Mouse (Mus musculus): ENCODE results near the gene Exoc8. TPM values are rescaled to one million over a fixed set of nuclear protein-coding genes. Genes with fewer than 3 reads are reported as not detected.

The Exoc8 gene
- polyA plus RNA-seq, 1 experiment from 2014 or later, result 11.9 TPM

Other genes with a start within 250 kb of the Exoc8 start
- 29.1 and 33.1 TPM in 2 replicates for gene 2310022B05Rik, start 234.3 kb downstream of the Exoc8 start, polyA plus RNA-seq (2016; fragmentation: Nextera tagmentation; extraction: Ambion mirVana)
- gene Ttc13, start 175.7 kb downstream of the Exoc8 start, polyA plus RNA-seq (2016; fragmentation: Nextera tagmentation; extraction: Ambion mirVana), result 51.4 and 52.0 TPM in 2 replicates
- gene Arv1, start 175.6 kb downstream of the Exoc8 start, polyA plus RNA-seq (2016; fragmentation: Nextera tagmentation; extraction: Ambion mirVana), result 29.2 and 34.2 TPM in 2 replicates
- gene Fam89a, start 145.9 kb downstream of the Exoc8 start, polyA plus RNA-seq (2016; fragmentation: Nextera tagmentation; extraction: Ambion mirVana), result 4.4 and 4.8 TPM in 2 replicates
- 0.05 TPM in 1 of 2 replicates, not detected in the other for gene Trim67, start 104.6 kb downstream of the Exoc8 start, polyA plus RNA-seq (2016; fragmentation: Nextera tagmentation; extraction: Ambion mirVana)
- gene Gnpat, start 34.7 kb downstream of the Exoc8 start, polyA plus RNA-seq (2016; fragmentation: Nextera tagmentation; extraction: Ambion mirVana), result 116 and 119 TPM in 2 replicates
- gene 2810004N23Rik, start 34.6 kb downstream of the Exoc8 start, polyA plus RNA-seq (2016; fragmentation: Nextera tagmentation; extraction: Ambion mirVana), result 61.1 and 62.4 TPM in 2 replicates
- gene Sprtn, start 181 bp upstream of the Exoc8 start, polyA plus RNA-seq (2016; fragmentation: Nextera tagmentation; extraction: Ambion mirVana), result 9.9 and 11.9 TPM in 2 replicates
- gene Egln1, start 51.6 kb upstream of the Exoc8 start, polyA plus RNA-seq (2016; fragmentation: Nextera tagmentation; extraction: Ambion mirVana), result 12.8 and 13.0 TPM in 2 replicates
- gene Tsnax, start 115.3 kb upstream of the Exoc8 start, polyA plus RNA-seq (2016; fragmentation: Nextera tagmentation; extraction: Ambion mirVana), result 134 and 142 TPM in 2 replicates
- gene Disc1, start 156.5 kb upstream of the Exoc8 start, polyA plus RNA-seq (2016; fragmentation: Nextera tagmentation; extraction: Ambion mirVana), result 1.5 and 2.0 TPM in 2 replicates